Mouse (Mus musculus): Measurements from ENCODE around the gene Fcrl5. TPM values are rescaled to one million over a fixed set of nuclear protein-coding genes. Genes with fewer than 3 reads are reported as not detected.
"Not testable (repeated sequence)": the region's sequence is repeated elsewhere in the genome, so short reads cannot be mapped to it uniquely, and the experiment has no call there.

Fcrl5 gene
- polyA plus RNA-seq, 1 experiment, result not detected

GRCm38 (mm10) chr3:87411150-87411549 is 24.4 kb upstream of the Fcrl5 start:
- Histone ChIP-seq H3K4me1 (ENCODE audit: control insufficient read depth, insufficient read depth, low read length) (no peaks in the 10 kb centered on the region; the same call in 1 of the 2 replicates), H3K4me3 (replicated peaks; ENCODE audit: control insufficient read depth, low read depth, low read length) (no peak overlapping the region), H3K27ac (ENCODE audit: control insufficient read depth, insufficient read depth, low read depth, low read length, poor library complexity) (no peak overlapping the region)
- 23% methylated on average over 12 of the region's 12 CpGs for WGBS
- TF ChIP-seq POLR2A (IDR thresholded peaks at IDR 0.05; ENCODE audit: borderline replicate concordance, control insufficient read depth, low read depth, low read length) (no peak), CTCF (IDR thresholded peaks at IDR 0.05; ENCODE audit: control insufficient read depth, insufficient read depth, low read length) (peak; percentile 81)

- H3K4me3 ChIP-seq (replicated peaks; ENCODE audit: control insufficient read depth, low read depth, low read length), result no peak overlapping the region
- WGBS, result 55% methylated on average over 1 of the region's 1 CpGs
- no peaks in the 10 kb centered on the region for H3K4me1 ChIP-seq (ENCODE audit: control insufficient read depth, insufficient read depth, low read length)
- TF ChIP-seq CTCF (IDR thresholded peaks at IDR 0.05; ENCODE audit: control insufficient read depth, insufficient read depth, low read length), result no peak
- H3K27ac ChIP-seq (ENCODE audit: control insufficient read depth, insufficient read depth, low read depth, low read length, poor library complexity), result no peak overlapping the region
These were observed 14.9 kb upstream of the Fcrl5 start for GRCm38 (mm10) chr3:87420645-87421044.

DNA sequence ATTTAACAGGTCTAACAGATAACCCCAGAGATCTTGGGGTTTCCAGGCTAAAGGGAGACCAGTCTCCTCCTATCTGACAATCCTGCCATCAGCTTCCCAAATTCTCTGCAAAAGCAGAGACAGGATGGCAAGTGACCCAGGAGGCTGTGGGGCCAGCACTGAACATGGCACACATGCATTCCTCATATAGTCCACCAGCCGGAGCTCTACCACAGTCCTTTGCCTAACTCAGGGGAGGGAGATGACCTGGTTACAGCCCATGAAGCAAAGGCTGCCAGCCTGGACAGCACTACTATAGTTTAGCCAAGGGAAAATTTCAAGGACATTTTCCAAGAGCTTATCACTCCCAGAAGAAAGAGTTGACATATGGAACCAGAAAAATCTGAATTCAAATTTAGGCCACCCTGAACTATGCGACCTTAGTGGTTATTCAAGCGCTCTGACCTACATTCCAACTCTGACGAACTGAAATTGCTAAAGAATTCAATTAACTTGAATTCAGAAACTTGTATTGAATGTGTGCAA is 13.1 kb upstream of the Fcrl5 start:
- Histone ChIP-seq H3K4me3 (replicated peaks; ENCODE audit: control insufficient read depth, low read depth, low read length) (no peak overlapping the region), H3K27ac (ENCODE audit: control insufficient read depth, insufficient read depth, low read depth, low read length, poor library complexity) (no peak overlapping the region), H3K4me1 (ENCODE audit: control insufficient read depth, insufficient read depth, low read length) (no peaks in the 10 kb centered on the region)
- WGBS, result 85% methylated on average over 4 of the region's 4 CpGs
- TF ChIP-seq POLR2A (IDR thresholded peaks at IDR 0.05; ENCODE audit: borderline replicate concordance, control insufficient read depth, low read depth, low read length) (no peak), CTCF (IDR thresholded peaks at IDR 0.05; ENCODE audit: control insufficient read depth, insufficient read depth, low read length) (peak; percentile 19; the same call in 1 of the 2 replicates)

DNA sequence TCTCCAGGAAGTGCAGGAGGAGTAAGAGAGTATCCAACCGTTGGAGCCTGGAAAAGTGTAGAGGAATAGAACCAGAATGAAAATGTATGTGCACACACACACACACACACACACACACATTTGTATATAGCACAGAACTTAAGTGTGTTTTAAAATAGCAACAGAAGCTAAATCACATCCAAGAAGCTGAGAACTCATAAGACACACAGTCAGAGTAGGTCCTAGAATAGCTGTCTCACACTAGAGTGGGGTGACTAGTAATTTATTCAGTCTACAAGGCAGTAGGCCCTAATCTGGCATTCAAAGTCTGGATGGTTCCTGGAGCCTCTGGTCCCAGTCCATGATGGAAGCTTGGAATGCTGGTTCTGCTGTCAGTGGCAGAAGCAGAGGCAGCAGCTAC is 5.0 kb downstream of the Fcrl5 start:
- no peak overlapping the region for H3K27ac ChIP-seq (ENCODE audit: control insufficient read depth, insufficient read depth, low read depth, low read length, poor library complexity)
- 72% methylated on average over 1 of the region's 1 CpGs for WGBS
- H3K4me1 ChIP-seq (ENCODE audit: control insufficient read depth, insufficient read depth, low read length), result no peaks in the 10 kb centered on the region
- no peak overlapping the region for H3K4me3 ChIP-seq (replicated peaks; ENCODE audit: control insufficient read depth, low read depth, low read length)
- no peak for TF ChIP-seq CTCF (IDR thresholded peaks at IDR 0.05; ENCODE audit: control insufficient read depth, insufficient read depth, low read length)
- TF ChIP-seq POLR2A (IDR thresholded peaks at IDR 0.05; ENCODE audit: borderline replicate concordance, control insufficient read depth, low read depth, low read length), result no peak

DNA sequence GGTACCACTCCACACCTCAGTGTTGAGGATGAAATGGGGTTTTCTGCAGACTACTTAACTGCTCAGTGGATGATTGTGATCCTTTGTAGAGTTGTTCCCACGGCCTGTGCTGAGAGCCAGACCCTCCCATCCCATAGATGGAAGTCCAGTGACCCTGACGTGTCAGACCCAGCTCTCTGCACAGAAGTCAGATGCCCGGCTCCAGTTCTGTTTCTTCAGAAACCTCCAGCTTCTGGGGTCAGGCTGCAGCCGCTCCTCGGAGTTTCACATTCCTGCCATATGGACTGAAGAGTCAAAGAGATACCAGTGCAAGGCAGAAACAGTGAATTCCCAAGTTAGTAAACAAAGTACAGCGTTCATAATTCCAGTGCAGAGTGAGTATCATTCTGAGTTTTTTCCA is 8.4 kb downstream of the Fcrl5 start:
- WGBS, result 73% methylated on average over 6 of the region's 6 CpGs
- Histone ChIP-seq H3K4me3 (replicated peaks; ENCODE audit: control insufficient read depth, low read depth, low read length) (no peak overlapping the region), H3K27ac (ENCODE audit: control insufficient read depth, insufficient read depth, low read depth, low read length, poor library complexity) (no peak overlapping the region), H3K4me1 (ENCODE audit: control insufficient read depth, insufficient read depth, low read length) (no peaks in the 10 kb centered on the region)
- TF ChIP-seq POLR2A (IDR thresholded peaks at IDR 0.05; ENCODE audit: borderline replicate concordance, control insufficient read depth, low read depth, low read length), result no peak
- no peak for TF ChIP-seq CTCF (IDR thresholded peaks at IDR 0.05; ENCODE audit: control insufficient read depth, insufficient read depth, low read length)

- WGBS, result 56% methylated on average over 3 of the region's 3 CpGs
- Histone ChIP-seq H3K4me1 (ENCODE audit: control insufficient read depth, insufficient read depth, low read length) (no peaks in the 10 kb centered on the region), H3K27ac (ENCODE audit: control insufficient read depth, insufficient read depth, low read depth, low read length, poor library complexity) (no peak overlapping the region), H3K4me3 (replicated peaks; ENCODE audit: control insufficient read depth, low read depth, low read length) (no peak overlapping the region)
- TF ChIP-seq POLR2A (IDR thresholded peaks at IDR 0.05; ENCODE audit: borderline replicate concordance, control insufficient read depth, low read depth, low read length) (no peak), CTCF (IDR thresholded peaks at IDR 0.05; ENCODE audit: control insufficient read depth, insufficient read depth, low read length) (no peak)
These were observed 29.9 kb downstream of the Fcrl5 start for GRCm38 (mm10) chr3:87465454-87465853.

- Histone ChIP-seq H3K4me3 (replicated peaks; ENCODE audit: control insufficient read depth, low read depth, low read length) (no peak overlapping the region), H3K27ac (ENCODE audit: control insufficient read depth, insufficient read depth, low read depth, low read length, poor library complexity) (no peak overlapping the region), H3K4me1 (ENCODE audit: control insufficient read depth, insufficient read depth, low read length) (no peaks in the 10 kb centered on the region)
- TF ChIP-seq POLR2A (IDR thresholded peaks at IDR 0.05; ENCODE audit: borderline replicate concordance, control insufficient read depth, low read depth, low read length) (no peak), CTCF (IDR thresholded peaks at IDR 0.05; ENCODE audit: control insufficient read depth, insufficient read depth, low read length) (no peak)
- 19% methylated on average over 6 of the region's 6 CpGs for WGBS
These were observed 31.4 kb downstream of the Fcrl5 start for GRCm38 (mm10) chr3:87467011-87467410.

- 80% methylated on average over 9 of the region's 9 CpGs for WGBS
- TF ChIP-seq CTCF (IDR thresholded peaks at IDR 0.05; ENCODE audit: control insufficient read depth, insufficient read depth, low read length), result no peak
- no peak for TF ChIP-seq POLR2A (IDR thresholded peaks at IDR 0.05; ENCODE audit: borderline replicate concordance, control insufficient read depth, low read depth, low read length)
- Histone ChIP-seq H3K27ac (ENCODE audit: control insufficient read depth, insufficient read depth, low read depth, low read length, poor library complexity) (no peak overlapping the region), H3K4me3 (replicated peaks; ENCODE audit: control insufficient read depth, low read depth, low read length) (no peak overlapping the region), H3K4me1 (ENCODE audit: control insufficient read depth, insufficient read depth, low read length) (no peaks in the 10 kb centered on the region)
These were observed 31.8 kb downstream of the Fcrl5 start for GRCm38 (mm10) chr3:87467416-87467815.

DNA sequence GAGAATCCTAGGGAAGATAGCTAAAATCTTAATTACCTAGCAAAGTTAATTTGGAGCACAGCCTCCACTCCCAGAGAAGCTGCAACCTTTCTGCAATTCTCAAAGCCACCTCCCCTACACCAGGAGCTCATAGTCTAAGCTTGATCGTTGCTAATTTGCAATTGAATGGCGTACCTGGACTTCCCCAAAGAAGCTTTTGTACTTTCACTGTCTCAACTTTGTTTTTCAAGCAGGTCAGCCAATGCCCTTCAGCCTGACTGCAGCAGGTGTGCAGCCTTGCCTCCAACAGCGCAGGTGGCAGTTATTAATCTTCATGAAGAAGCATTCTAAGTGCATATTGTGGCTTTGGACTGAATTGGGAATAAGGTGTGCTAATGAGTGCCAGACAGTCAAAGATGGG is 42.4 kb downstream of the Fcrl5 start:
- not testable (repeated sequence) for H3K4me3 ChIP-seq (replicated peaks; ENCODE audit: control insufficient read depth, low read depth, low read length); H3K4me1 ChIP-seq (ENCODE audit: control insufficient read depth, insufficient read depth, low read length); H3K27ac ChIP-seq (ENCODE audit: control insufficient read depth, insufficient read depth, low read depth, low read length, poor library complexity)
- WGBS, result 77% methylated on average over 3 of the region's 3 CpGs

DNA sequence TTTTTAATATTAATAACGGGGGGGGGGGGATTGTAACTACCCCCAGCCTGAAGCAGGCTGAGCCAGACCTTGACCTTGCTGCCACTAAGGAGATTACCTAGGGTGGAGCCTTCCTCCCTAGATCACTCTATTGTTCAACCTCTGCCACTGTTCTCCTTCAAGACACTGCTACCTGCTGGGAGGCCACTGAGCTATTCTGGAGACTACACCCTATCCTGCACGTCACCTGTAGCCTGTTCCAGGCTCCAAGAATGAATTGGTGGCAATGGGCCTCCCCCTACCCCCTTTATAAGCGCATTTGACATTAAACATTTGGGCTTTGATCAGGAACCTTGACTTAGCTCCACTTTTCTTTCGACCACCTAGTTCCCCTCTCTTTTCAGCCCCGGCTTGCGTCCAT is 43.0 kb downstream of the Fcrl5 start:
- not testable (repeated sequence) for H3K4me1 ChIP-seq (ENCODE audit: control insufficient read depth, insufficient read depth, low read length); H3K4me3 ChIP-seq (replicated peaks; ENCODE audit: control insufficient read depth, low read depth, low read length); H3K27ac ChIP-seq (ENCODE audit: control insufficient read depth, insufficient read depth, low read depth, low read length, poor library complexity)
- WGBS, result 76% methylated on average over 6 of the region's 6 CpGs

GRCm38 (mm10) chr3:87479230-87479629 is 43.7 kb downstream of the Fcrl5 start:
- H3K4me1 ChIP-seq (ENCODE audit: control insufficient read depth, insufficient read depth, low read length); H3K4me3 ChIP-seq (replicated peaks; ENCODE audit: control insufficient read depth, low read depth, low read length): not testable (repeated sequence)

More at GRCm38 (mm10) chr3:87479230-87479629, 43.7 kb downstream of the Fcrl5 start:
- not testable (repeated sequence) for H3K27ac ChIP-seq (ENCODE audit: control insufficient read depth, insufficient read depth, low read depth, low read length, poor library complexity)

All from bone marrow, adult 2 months (tissue).